Mouse (Mus musculus) brain, embryonic 14.5 days (tissue): ENCODE measurements around the gene Clta.

Experiments
- CTCF ChIP-seq: fragments of 200-500 bp; IDR thresholded peaks from 2 replicates; pipeline ENCODE4 v1.5.1; 2012; ENCODE audit warnings: inconsistent platforms, mild to moderate bottlenecking, moderate library complexity, borderline replicate concordance; ENCODE audit not compliant: insufficient read depth, insufficient read length; ENCODE audit errors: extremely low read depth
- POLR2A ChIP-seq: fragments of 200-500 bp; IDR thresholded peaks from 2 replicates; pipeline ENCODE4 v1.6.1; 2012; ENCODE audit warnings: mild to moderate bottlenecking, inconsistent platforms, borderline replicate concordance; ENCODE audit not compliant: poor library complexity, insufficient read depth, insufficient read length, severe bottlenecking; ENCODE audit errors: extremely low read depth

- no peak for TF ChIP-seq POLR2A
- TF ChIP-seq CTCF, result no peak
Measured at GRCm38 (mm10) chr4:43974914-43975616, 29.2 kb upstream of the Clta start.
